Mouse (Mus musculus): ENCODE data around the gene Ank.
A peak's percentile ranks its signal among the peaks of the same experiment; 100 is the strongest.

The Ank gene

DNA sequence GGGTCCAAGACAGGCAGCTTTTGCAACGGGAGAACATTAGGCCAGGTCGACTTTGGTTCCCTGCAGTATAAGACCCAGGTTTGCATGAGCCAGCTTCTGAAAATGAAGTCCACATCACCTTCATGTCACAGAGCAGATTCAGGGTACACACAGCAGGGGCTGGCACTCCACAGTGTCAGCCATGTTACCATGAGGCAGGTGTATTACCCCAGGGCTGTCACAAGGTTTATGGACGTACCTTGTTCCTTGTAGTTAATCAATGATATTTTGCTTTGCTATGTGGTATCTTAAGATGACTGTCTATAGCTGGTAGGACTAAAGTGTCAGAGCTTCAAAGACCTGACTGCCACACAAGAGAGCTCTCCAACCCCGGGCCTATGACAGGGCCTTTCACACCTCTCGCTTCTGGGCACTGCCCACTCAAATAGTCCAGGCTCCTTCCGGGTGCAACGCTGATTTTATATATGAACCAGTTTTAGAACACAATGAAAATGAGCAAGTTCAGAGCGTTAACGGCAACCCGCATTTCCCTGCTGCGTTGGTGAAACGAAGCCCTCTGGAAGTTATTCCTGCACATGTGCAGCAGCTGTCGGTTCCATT, 132.4 kb downstream of the Ank start:
- no peak for DNase-seq (ENCODE audit: low read depth, low spot score)

DNA sequence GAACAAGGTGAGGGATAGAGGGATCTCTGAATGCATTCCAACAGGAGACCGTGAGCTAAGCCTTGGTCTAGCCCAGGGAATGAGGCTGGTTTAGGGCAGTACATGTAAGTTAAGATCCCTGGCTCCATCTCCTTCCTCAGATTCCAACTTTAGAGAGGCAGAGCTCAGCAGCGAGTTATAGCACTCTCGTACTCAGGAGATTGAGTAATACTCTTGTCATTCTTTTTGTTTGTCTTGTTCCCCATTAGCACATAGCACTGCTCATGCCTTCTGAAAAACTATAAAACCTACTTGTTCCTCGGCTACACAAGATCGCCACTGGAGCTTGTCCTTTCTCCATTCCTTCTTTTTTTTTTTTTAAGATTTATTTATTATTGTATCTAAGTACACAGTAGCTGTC, 134.0 kb downstream of the Ank start:
- no peak for DNase-seq (ENCODE audit: low read depth, low spot score)

DNA sequence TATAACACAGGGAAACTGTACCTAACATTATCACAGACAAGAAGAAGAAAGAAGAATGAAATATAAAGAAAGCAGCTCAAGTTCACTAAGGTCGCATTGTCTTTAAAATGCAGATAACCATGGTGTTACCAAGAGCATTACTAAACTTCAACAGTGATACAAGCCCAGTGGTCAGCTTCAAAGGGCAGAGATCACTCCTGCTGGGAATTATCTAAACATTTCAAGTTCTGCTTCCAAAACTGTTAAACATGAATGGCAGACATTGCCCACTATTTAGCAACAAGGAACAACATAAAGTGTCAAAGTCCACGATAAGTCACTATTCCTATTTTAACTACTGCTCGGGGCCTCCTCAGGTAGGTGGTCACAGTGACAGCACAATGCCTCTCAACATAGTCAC, 138.1 kb downstream of the Ank start:
- DNase-seq (ENCODE audit: low read depth, low spot score): no peak

DNA sequence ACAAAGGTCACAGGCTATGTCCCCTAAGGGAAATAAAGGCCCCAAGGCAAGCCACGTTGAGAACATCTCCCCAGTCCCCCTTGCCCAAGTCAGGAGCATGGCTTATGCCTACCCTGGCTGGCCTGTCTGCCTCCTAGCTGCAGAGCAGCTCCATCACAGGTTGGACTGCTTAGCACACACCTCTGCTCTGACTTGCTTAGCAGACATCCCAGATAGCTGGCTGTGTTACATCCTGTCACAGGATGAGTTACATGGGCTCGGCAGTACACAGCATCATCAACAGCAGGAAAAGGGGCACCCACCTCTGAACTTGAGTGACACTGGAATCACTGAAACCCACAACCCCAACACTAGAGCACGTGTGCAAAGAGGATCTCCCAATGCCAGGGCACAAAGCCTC, 138.8 kb downstream of the Ank start:
- no peak for DNase-seq (ENCODE audit: low read depth, low spot score)

DNA sequence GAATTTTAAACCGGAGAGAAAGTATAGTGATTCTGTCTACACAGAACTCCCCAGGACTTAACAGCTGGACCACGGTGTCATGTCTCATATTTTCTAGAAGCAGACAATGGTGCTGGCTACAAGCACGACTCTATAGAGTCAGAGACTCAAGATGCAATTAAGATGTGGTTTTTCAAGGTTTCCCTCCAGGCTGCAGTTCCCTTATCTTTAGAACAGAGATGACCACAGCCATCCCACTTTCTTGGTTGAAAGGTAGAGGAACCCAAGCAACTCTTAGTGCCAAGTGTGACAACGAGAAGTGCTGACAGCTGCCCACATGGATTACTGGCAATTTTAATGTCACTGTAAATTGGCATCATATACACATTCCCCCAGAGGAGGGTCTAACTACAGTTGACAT, 143.1 kb downstream of the Ank start:
- no peak for DNase-seq (ENCODE audit: low read depth, low spot score)

DNA sequence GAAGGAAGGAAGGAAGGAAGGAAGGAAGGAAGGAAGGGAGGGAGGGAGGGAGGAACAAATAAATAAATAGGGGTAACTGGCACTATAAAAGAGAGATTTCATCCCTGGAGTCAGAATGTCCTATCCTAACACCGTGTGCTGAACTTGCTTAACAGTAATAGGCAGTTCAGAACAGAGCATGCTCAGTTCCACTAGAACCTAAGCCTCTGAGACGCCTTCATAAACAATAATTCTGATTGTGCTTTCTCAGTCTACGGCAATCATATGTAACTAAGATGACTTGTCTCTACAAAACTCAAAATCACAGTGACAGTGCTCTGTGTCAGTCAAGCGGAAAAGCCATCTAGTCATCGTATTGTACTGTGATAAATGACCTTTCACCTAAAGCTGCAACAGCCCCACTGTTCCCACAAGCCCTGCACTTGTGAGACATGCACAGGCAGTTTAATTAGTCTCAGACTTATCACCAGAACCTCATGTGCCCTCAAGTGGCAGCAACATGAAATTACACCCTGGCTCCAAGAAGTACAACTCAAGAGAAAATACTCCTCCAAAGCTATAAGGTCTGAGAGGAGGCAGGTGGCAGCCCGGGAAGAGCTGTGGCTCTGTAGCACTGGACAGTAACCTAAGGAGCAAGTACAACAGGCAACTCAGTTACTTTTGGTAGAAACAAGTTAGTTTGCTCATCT, 146.2 kb downstream of the Ank start:
- peak; percentile 82 for DNase-seq (ENCODE audit: low read depth, low spot score)

- DNase-seq (ENCODE audit: low read depth, low spot score): no peak
Measured at GRCm38 (mm10) chr15:27613255-27613654, 146.8 kb downstream of the Ank start.

- DNase-seq (ENCODE audit: low read depth, low spot score): no peak
Measured at GRCm38 (mm10) chr15:27616159-27616558, 149.7 kb downstream of the Ank start.

DNA sequence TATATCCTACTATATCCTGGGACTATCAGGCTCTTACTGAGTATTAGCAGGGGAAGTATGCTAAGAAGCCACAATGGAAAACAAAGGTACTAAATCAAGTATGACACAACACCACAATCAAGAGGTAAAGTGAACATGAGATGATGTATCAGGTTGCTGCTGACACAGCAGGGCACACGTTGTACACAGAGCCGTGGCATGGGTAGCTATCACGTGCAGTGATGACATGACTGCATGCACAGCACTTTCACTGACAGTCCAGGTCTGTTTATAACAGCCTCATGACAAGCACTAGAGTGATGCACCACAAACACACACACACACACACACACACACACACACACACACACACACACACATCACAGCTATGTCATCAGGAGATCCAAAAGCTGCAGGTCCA, 150.8 kb downstream of the Ank start:
- DNase-seq (ENCODE audit: low read depth, low spot score): no peak

DNA sequence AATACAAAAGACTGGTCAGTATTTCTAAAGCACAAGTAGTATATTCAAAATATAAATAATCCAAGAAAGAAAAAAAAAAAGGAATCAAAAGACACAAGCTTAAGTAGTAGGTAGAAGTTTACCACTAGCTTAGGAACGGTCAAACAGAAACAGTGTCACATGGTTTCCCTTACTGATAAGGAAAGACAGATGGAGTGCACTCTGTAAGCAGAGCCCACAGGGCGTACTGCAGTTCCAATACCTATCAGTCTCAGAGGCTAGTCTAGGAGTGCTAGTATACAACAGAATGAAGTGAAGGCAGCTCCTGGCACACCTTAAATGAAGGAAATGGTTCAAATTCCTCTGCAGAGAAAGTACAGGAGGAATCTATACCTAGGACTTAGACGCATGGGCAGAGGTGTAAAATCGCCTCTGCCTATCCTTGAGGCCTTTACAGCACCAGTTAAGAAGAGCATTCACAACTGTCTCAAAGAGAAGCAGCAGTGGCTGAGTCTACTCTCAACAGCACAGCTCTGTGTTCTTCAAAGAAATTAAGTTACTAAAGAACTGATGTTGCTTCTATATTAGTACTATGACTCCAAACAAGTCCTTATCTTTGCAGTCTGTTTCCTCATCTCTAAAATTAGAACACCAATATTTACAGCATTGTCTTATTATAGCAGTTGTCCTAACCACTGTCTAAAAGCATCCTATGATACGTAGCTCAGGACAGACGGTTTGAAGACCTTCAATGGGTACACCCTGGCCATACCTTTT, 152.5 kb downstream of the Ank start:
- DNase-seq (ENCODE audit: low read depth, low spot score): no peak

DNA sequence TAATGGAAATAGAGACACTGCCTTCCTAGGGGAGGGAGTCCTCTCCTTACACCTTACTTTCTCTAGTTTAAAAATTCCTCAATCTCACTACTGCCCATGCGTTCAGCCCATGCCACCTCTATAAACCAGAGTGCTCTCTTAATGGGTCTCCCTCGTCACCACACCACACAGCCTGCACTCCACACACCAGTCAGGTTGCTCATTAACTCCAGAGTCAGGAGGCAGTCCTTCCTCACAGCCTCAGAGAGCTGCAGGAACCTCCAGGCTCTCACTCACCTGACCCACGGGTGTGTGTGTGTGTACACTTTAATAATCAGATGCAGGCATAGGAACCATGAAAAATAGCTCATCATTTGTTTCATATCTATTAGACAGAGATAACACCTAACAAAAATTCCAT, 153.2 kb downstream of the Ank start:
- DNase-seq (ENCODE audit: low read depth, low spot score): no peak

- no peak for DNase-seq (ENCODE audit: low read depth, low spot score)
Measured at GRCm38 (mm10) chr15:27620475-27621185, 154.2 kb downstream of the Ank start.

- DNase-seq (ENCODE audit: low read depth, low spot score): no peak
Measured at GRCm38 (mm10) chr15:27623286-27623685, 156.8 kb downstream of the Ank start.

DNA sequence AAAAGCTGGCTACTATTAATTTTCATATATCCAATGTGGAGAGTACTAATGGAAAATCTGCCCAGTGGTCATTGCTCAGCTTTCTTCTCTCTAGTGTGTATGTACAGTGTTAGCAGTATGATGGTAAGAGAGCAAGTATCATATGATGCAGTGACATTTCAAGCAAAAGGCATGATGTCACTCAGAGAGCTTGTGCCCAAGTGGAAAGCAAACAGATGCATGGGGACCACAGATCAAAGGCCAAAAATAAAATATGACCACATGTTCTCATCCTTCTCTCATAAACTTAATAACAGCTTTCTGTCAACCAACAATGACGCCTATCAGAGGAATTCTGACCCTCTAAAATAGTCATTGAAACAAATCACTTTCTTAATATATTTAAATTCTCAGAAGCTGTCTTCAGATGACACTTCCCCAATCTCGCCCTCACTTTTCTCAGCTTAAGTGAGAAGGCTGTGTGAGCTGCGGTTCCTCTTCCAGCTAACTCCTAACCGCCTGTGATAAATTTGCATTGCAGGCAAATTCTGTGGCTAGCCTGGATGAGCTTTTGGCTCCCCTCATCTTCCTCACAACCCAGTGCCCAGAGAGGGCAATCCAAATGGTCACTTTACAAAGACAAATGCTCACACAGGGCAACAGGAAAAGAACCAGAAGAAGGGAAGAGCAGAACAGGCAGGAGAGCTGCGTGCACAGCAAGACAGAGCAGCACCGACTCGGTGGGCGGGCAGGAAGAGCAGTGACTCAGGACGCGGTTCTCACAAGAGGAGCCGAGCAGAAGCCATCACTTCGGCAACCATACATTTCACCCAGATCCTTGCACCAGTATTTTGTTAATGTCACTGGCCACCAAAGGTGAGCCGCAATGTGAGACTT, 158.8 kb downstream of the Ank start:
- DNase-seq (ENCODE audit: low read depth, low spot score): no peak

DNA sequence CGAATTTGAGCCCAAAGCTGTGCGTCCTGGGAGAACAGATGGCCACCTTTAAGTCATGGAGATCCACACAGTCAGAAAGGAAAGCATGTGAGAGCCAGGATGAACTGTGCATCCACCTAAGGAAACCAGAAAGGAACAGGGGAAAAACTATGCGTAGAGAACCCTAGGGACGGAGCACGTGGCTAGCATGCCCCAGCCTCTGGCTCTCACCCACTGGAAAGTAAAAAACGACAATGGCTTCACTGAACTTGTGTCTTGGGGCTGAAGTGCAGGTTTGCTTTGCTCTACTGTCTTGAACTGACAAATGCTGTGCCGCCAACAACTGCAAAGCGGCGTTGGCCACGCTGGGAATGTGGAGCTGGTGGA, 159.4 kb downstream of the Ank start:
- DNase-seq (ENCODE audit: low read depth, low spot score): no peak

GRCm38 (mm10) chr15:27626314-27626713, 159.8 kb downstream of the Ank start:
- DNase-seq (ENCODE audit: low read depth, low spot score): no peak

GRCm38 (mm10) chr15:27627794-27628193, 161.3 kb downstream of the Ank start:
- no peak for DNase-seq (ENCODE audit: low read depth, low spot score)

DNA sequence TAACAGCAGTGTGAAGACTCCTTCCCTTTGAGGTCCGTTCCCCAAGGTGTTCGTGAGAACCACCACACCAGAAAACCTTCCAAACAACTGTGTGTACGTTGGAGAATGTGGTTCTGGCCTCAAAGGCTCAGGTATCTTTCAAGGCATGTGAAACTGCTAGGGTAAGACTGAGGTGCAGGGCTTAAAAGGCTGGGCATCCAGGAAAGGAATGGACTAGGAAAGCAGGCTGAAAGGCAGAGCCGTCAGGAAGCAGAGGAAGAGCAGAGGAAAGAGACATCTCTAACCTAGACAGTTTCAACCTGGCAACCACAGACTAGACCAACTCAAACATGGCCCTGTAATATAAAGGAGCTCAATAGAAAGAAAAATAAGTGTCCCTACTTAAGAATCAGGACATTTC, 162.6 kb downstream of the Ank start:
- no peak for DNase-seq (ENCODE audit: low read depth, low spot score)

- peak; percentile 24 for DNase-seq (ENCODE audit: low read depth, low spot score)
Measured at GRCm38 (mm10) chr15:27629800-27630600, 163.5 kb downstream of the Ank start.

- peak; percentile 95 for DNase-seq (ENCODE audit: low read depth, low spot score)
Measured at GRCm38 (mm10) chr15:27630601-27631383, 164.3 kb downstream of the Ank start, which contains the start of gene Otulin. Gene Otulin (minus strand): TSS chr15:27630693.

All from 3T3-L1 (cell line).